ENCODE assay signal across 22 mouse cellular contexts in the genomic region with DNA sequence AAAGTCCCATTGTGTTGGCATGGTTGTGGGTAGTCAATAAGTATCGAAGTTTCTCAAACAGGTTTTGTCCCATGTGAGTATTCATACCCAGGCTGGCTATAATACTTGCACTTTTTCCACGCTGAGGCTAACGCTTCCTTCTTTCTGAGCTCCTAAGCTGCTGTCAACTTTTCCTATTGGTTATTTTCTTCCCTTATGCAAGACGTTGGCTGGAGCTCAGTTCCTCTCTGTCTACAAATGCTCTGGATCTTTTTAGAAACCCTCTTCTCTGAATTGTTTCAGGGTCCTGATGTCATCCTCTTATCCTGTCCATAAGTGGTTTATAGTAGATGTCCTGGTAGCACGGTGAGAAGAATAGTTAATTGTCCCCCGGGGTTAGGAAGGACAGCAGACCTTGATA.
DNase-seq lines count a peak whose midpoint lies in the region; ATAC-seq and TF ChIP-seq lines count a peak whose summit lies in the region.
"Had no signal": no experiment of that assay in that cellular context is flagged by ENCODE, and none has a peak within 500 bp of the region (broad histone marks: within the 10 kb centered on the region; RNA-seq: fewer than 3 reads in every experiment).

No protein-coding gene starts in this region.

- H3K36me3 ChIP-seq in CH12.LX (replicated peaks in 1 of 2; ENCODE audit: control insufficient read depth in 1 of 2, insufficient read depth in 1 of 2, low read length in 1 of 2) = no peaks in the 10 kb centered on the region
- H3K36me3 ChIP-seq: G1E had no signal

- no peak for DNase-seq in frontal cortex, postnatal 14 days (ENCODE audit: low spot score in 2 of 2)
- DNase-seq in CH12.LX (ENCODE audit: extremely low read depth) = peak; percentile 30
- DNase-seq in brain, adult 2 months (ENCODE audit: low read depth, low spot score) = peak; percentile 16
- DNase-seq in thymus, postnatal 0 days (ENCODE audit: low spot score) = no peak
- no peak for DNase-seq in cerebellum, adult 9-11 months
- DNase-seq: adrenal gland, adult 2 months; adrenal gland, adult 8-10 months; adrenal gland, postnatal 10 days; adrenal gland, postnatal 14 days; adrenal gland, postnatal 25 days; adrenal gland, postnatal 36 days; B cell, adult 2 months; cerebellum, adult 11 months; cerebellum, adult 11-12 months; cerebellum, adult 18-20 months; cerebellum, adult 2 months; cerebellum, adult 8-10 months had no signal

- dilution Hi-C loops in CH12.LX (cut with MboI; ENCODE audit: extremely low pct_ligation_motif_present, extremely low pct_unique_long_range_greater_than_20kb, low sequenced_read_pairs) = no loop called here

- no peak overlapping the region for H3K27ac ChIP-seq in CH12.LX (ENCODE audit: insufficient read depth, low read depth)

- H3K4me2 ChIP-seq in CH12.LX (ENCODE audit: insufficient read depth, low read depth, poor library complexity, severe bottlenecking) = peak overlapping the region; percentile 91; the same call in 1 of the 2 replicates

- TF ChIP-seq EP300 in CH12.LX (IDR thresholded peaks at IDR 0.05; ENCODE audit: low read length) = peak; percentile 55

- no peaks in the 10 kb centered on the region for H3K27me3 ChIP-seq in CH12.LX (replicated peaks)
- H3K27me3 ChIP-seq: Patski had no signal

- no peaks in the 10 kb centered on the region for H3K79me2 ChIP-seq in CH12.LX (replicated peaks; ENCODE audit: control insufficient read depth, extremely low read depth, insufficient read depth, poor library complexity, severe bottlenecking)

- ATAC-seq in frontal cortex, adult (ENCODE audit: low TSS enrichment) = peak; percentile 64
- ATAC-seq: activated CD4-positive, CD25-positive, alpha-beta regulatory T cell, adult 4 months; CD4-positive, CD25-positive, alpha-beta regulatory T cell, adult 4 months; Patski had no signal

- no peak for TF ChIP-seq CTCF in CH12.LX (conservative IDR thresholded peaks at IDR 0.05 in 1 of 2, IDR thresholded peaks at IDR 0.05 in 1 of 2; ENCODE audit: low read depth in 2 of 2, low read length in 2 of 2)

- in situ Hi-C loops in CH12.LX (cut with MboI; ENCODE audit: low pct_ligation_motif_present, low pct_unique_long_range_greater_than_20kb, low sequenced_read_pairs) = no loop called here

- H3K4me1 ChIP-seq in CH12.LX (ENCODE audit: control insufficient read depth in 1 of 2, insufficient read depth in 2 of 2) = peaks cover 0 to 7% of the 10 kb centered on the region in 2 experiments; a peak in 1 of 4 replicates

- H3K9ac ChIP-seq in CH12.LX (ENCODE audit: insufficient read depth, low read depth) = no peak overlapping the region

- H3K4me3 ChIP-seq in CH12.LX (replicated peaks in 1 of 3; ENCODE audit: low read depth in 2 of 3, low read length in 2 of 3, poor library complexity in 1 of 3) = no peak overlapping the region

- H3K9me3 ChIP-seq in CH12.LX (replicated peaks; ENCODE audit: low read length) = no peaks in the 10 kb centered on the region
- H3K9me3 ChIP-seq: G1E had no signal

- no peak for TF ChIP-seq POLR2A in CH12.LX (IDR thresholded peaks at IDR 0.05; ENCODE audit: low read depth, low read length)

- TF ChIP-seq RAD21 in CH12.LX (IDR thresholded peaks at IDR 0.05; ENCODE audit: low read depth, low read length) = no peak

TF ChIP-seq in CH12.LX, 34 proteins besides CTCF, POLR2A, EP300 and RAD21:
- TF ChIP-seq IRF4 (IDR thresholded peaks at IDR 0.05; ENCODE audit: low read depth, low read length) (0 out of 2 replicates have a peak, but pooled peaks have one; percentile 11), MAZ (IDR thresholded peaks at IDR 0.05; ENCODE audit: low read depth, low read length) (no peak), JUND (conservative IDR thresholded peaks at IDR 0.05; ENCODE audit: low read depth, low read length) (0 out of 2 replicates have a peak, but pooled peaks have one; percentile 15)

Comparison
In these comparisons a context has a peak if more than half of its experiments do, and no peak if none do; other contexts are left out.
1. DNase-seq: peak in CH12.LX (single experiment) and brain, adult 2 months (single experiment); none in frontal cortex, postnatal 14 days (0 of 2), thymus, postnatal 0 days (single experiment) and cerebellum, adult 9-11 months (single experiment).